Mouse (Mus musculus): ENCODE measurements at regions not wholly inside any gene's neighbourhood (a gene's known extent, or its start where the extent isn't known, plus 50 kb on each side); places are given as distances from the start of the nearest gene placed in this dataset.

- Histone ChIP-seq H3K4me3 (no peak overlapping the region), H3K36me3 (ENCODE audit: control insufficient read depth, insufficient read depth) (no peaks in the 10 kb centered on the region), H3K4me2 (ENCODE audit: low read depth) (no peak overlapping the region), H3K79me2 (ENCODE audit: control insufficient read depth, insufficient read depth) (no peaks in the 10 kb centered on the region), H3K27me3 (ENCODE audit: control insufficient read depth, insufficient read depth, insufficient read length) (no peaks in the 10 kb centered on the region), H3ac (ENCODE audit: control insufficient read depth, insufficient read length) (no peak overlapping the region)
- TF ChIP-seq TCF3 (IDR thresholded peaks at IDR 0.05; ENCODE audit: insufficient read length, low read depth) (no peak), TCF12 (IDR thresholded peaks at IDR 0.05; ENCODE audit: insufficient read depth, poor library complexity, severe bottlenecking) (no peak), SRF (IDR thresholded peaks at IDR 0.05; ENCODE audit: control insufficient read depth, insufficient read length, low read depth) (no peak), MYOG (IDR thresholded peaks at IDR 0.05; ENCODE audit: control insufficient read depth in 1 of 3, insufficient read depth in 1 of 3, insufficient read length in 2 of 3, low read depth in 2 of 3) (no peak), E2F4 (IDR thresholded peaks at IDR 0.05; ENCODE audit: insufficient read depth) (no peak), CEBPB (IDR thresholded peaks at IDR 0.05; ENCODE audit: insufficient read depth, poor library complexity, severe bottlenecking) (no peak), POLR2A (IDR thresholded peaks at IDR 0.05; ENCODE audit: insufficient read length, low read depth) (no peak), MYOD1 (IDR thresholded peaks at IDR 0.05; ENCODE audit: control insufficient read depth in 1 of 3, insufficient read length in 2 of 3, low read depth in 2 of 3) (no peak), USF1 (IDR thresholded peaks at IDR 0.05; ENCODE audit: low read depth) (no peak), REST (IDR thresholded peaks at IDR 0.05; ENCODE audit: insufficient read depth, insufficient read length) (no peak), MAX (IDR thresholded peaks at IDR 0.05; ENCODE audit: low read depth) (no peak), POLR2AphosphoS2 (IDR thresholded peaks at IDR 0.05; ENCODE audit: insufficient read length, low read depth) (no peak)
Observed at GRCm38 (mm10) chr12:35286974-35287553, 240.1 kb downstream of the Snx13 start.

- Histone ChIP-seq H3K27me3 (ENCODE audit: control insufficient read depth, insufficient read depth, insufficient read length) (no peaks in the 10 kb centered on the region), H3K79me2 (ENCODE audit: control insufficient read depth, insufficient read depth) (no peaks in the 10 kb centered on the region), H3ac (ENCODE audit: control insufficient read depth, insufficient read length) (no peak overlapping the region), H3K4me3 (no peak overlapping the region), H3K4me2 (ENCODE audit: low read depth) (no peak overlapping the region), H3K36me3 (ENCODE audit: control insufficient read depth, insufficient read depth) (no peaks in the 10 kb centered on the region)
- no peak for TF ChIP-seq MYOD1 (IDR thresholded peaks at IDR 0.05; ENCODE audit: control insufficient read depth in 1 of 3, insufficient read length in 2 of 3, low read depth in 2 of 3)
Observed at GRCm38 (mm10) chr12:35284345-35284744, 237.4 kb downstream of the Snx13 start.

GRCm38 (mm10) chr12:35283925-35284324 lies 236.9 kb downstream of the Snx13 start:
- H3K79me2 ChIP-seq (ENCODE audit: control insufficient read depth, insufficient read depth): no peaks in the 10 kb centered on the region
- H3ac ChIP-seq (ENCODE audit: control insufficient read depth, insufficient read length): no peak overlapping the region
- TF ChIP-seq SRF (IDR thresholded peaks at IDR 0.05; ENCODE audit: control insufficient read depth, insufficient read length, low read depth) (no peak), REST (IDR thresholded peaks at IDR 0.05; ENCODE audit: insufficient read depth, insufficient read length) (no peak), MAX (IDR thresholded peaks at IDR 0.05; ENCODE audit: low read depth) (no peak), CEBPB (IDR thresholded peaks at IDR 0.05; ENCODE audit: insufficient read depth, poor library complexity, severe bottlenecking) (no peak), TCF12 (IDR thresholded peaks at IDR 0.05; ENCODE audit: insufficient read depth, poor library complexity, severe bottlenecking) (no peak)
- no peak overlapping the region for H3K4me2 ChIP-seq (ENCODE audit: low read depth)
- no peak overlapping the region for H3K4me3 ChIP-seq
- no peaks in the 10 kb centered on the region for H3K27me3 ChIP-seq (ENCODE audit: control insufficient read depth, insufficient read depth, insufficient read length)
- H3K36me3 ChIP-seq (ENCODE audit: control insufficient read depth, insufficient read depth): no peaks in the 10 kb centered on the region

GRCm38 (mm10) chr12:35283407-35283806 lies 236.4 kb downstream of the Snx13 start:
- no peak for TF ChIP-seq SRF (IDR thresholded peaks at IDR 0.05; ENCODE audit: control insufficient read depth, insufficient read length, low read depth)
- TF ChIP-seq TCF12 (IDR thresholded peaks at IDR 0.05; ENCODE audit: insufficient read depth, poor library complexity, severe bottlenecking): no peak
- TF ChIP-seq MYOD1 (IDR thresholded peaks at IDR 0.05; ENCODE audit: control insufficient read depth in 1 of 3, insufficient read length in 2 of 3, low read depth in 2 of 3): no peak
- no peak for TF ChIP-seq POLR2AphosphoS2 (IDR thresholded peaks at IDR 0.05; ENCODE audit: insufficient read length, low read depth)
- TF ChIP-seq MAX (IDR thresholded peaks at IDR 0.05; ENCODE audit: low read depth): no peak
- TF ChIP-seq REST (IDR thresholded peaks at IDR 0.05; ENCODE audit: insufficient read depth, insufficient read length): no peak
- no peak for TF ChIP-seq E2F4 (IDR thresholded peaks at IDR 0.05; ENCODE audit: insufficient read depth)
- no peak for TF ChIP-seq TCF3 (IDR thresholded peaks at IDR 0.05; ENCODE audit: insufficient read length, low read depth)
- TF ChIP-seq MYOG (IDR thresholded peaks at IDR 0.05; ENCODE audit: control insufficient read depth in 1 of 3, insufficient read depth in 1 of 3, insufficient read length in 2 of 3, low read depth in 2 of 3): no peak
- TF ChIP-seq USF1 (IDR thresholded peaks at IDR 0.05; ENCODE audit: low read depth): no peak
- no peak for TF ChIP-seq POLR2A (IDR thresholded peaks at IDR 0.05; ENCODE audit: insufficient read length, low read depth)
- TF ChIP-seq CEBPB (IDR thresholded peaks at IDR 0.05; ENCODE audit: insufficient read depth, poor library complexity, severe bottlenecking): no peak
- Histone ChIP-seq H3K4me3 (no peak overlapping the region), H3K79me2 (ENCODE audit: control insufficient read depth, insufficient read depth) (no peaks in the 10 kb centered on the region), H3K36me3 (ENCODE audit: control insufficient read depth, insufficient read depth) (no peaks in the 10 kb centered on the region), H3K4me2 (ENCODE audit: low read depth) (no peak overlapping the region), H3ac (ENCODE audit: control insufficient read depth, insufficient read length) (no peak overlapping the region), H3K27me3 (ENCODE audit: control insufficient read depth, insufficient read depth, insufficient read length) (no peaks in the 10 kb centered on the region)

GRCm38 (mm10) chr12:35269465-35269864 lies 222.5 kb downstream of the Snx13 start:
- Histone ChIP-seq H3ac (ENCODE audit: control insufficient read depth, insufficient read length) (no peak overlapping the region), H3K27me3 (ENCODE audit: control insufficient read depth, insufficient read depth, insufficient read length) (no peaks in the 10 kb centered on the region), H3K4me3 (no peak overlapping the region), H3K79me2 (ENCODE audit: control insufficient read depth, insufficient read depth) (no peaks in the 10 kb centered on the region), H3K4me2 (ENCODE audit: low read depth) (no peak overlapping the region), H3K36me3 (ENCODE audit: control insufficient read depth, insufficient read depth) (no peaks in the 10 kb centered on the region)
- TF ChIP-seq CEBPB (IDR thresholded peaks at IDR 0.05; ENCODE audit: insufficient read depth, poor library complexity, severe bottlenecking): no peak
- TF ChIP-seq REST (IDR thresholded peaks at IDR 0.05; ENCODE audit: insufficient read depth, insufficient read length): no peak
- no peak for TF ChIP-seq USF1 (IDR thresholded peaks at IDR 0.05; ENCODE audit: low read depth)
- no peak for TF ChIP-seq MYOG (IDR thresholded peaks at IDR 0.05; ENCODE audit: control insufficient read depth in 1 of 3, insufficient read depth in 1 of 3, insufficient read length in 2 of 3, low read depth in 2 of 3)
- TF ChIP-seq SRF (IDR thresholded peaks at IDR 0.05; ENCODE audit: control insufficient read depth, insufficient read length, low read depth): no peak
- TF ChIP-seq POLR2AphosphoS2 (IDR thresholded peaks at IDR 0.05; ENCODE audit: insufficient read length, low read depth): no peak
- no peak for TF ChIP-seq TCF12 (IDR thresholded peaks at IDR 0.05; ENCODE audit: insufficient read depth, poor library complexity, severe bottlenecking)
- TF ChIP-seq MAX (IDR thresholded peaks at IDR 0.05; ENCODE audit: low read depth): no peak
- no peak for TF ChIP-seq TCF3 (IDR thresholded peaks at IDR 0.05; ENCODE audit: insufficient read length, low read depth)
- TF ChIP-seq MYOD1 (IDR thresholded peaks at IDR 0.05; ENCODE audit: control insufficient read depth in 1 of 3, insufficient read length in 2 of 3, low read depth in 2 of 3): no peak
- TF ChIP-seq E2F4 (IDR thresholded peaks at IDR 0.05; ENCODE audit: insufficient read depth): no peak
- TF ChIP-seq POLR2A (IDR thresholded peaks at IDR 0.05; ENCODE audit: insufficient read length, low read depth): no peak
